Mouse (Mus musculus) liver, embryonic 15.5 days (tissue): ENCODE data around the gene Trmo. TPM values are rescaled to one million over a fixed set of nuclear protein-coding genes. Genes with fewer than 3 reads are reported as not detected.

ENCODE experiments used
- ATAC-seq: fragments of 200-750 bp; cut with Nextera tagmentation; 2 replicates; pipeline ENCODE4 v1.8.0; 2017; ENCODE audit warnings: moderate number of reproducible peaks, mild to moderate bottlenecking, moderate library complexity; ENCODE audit not compliant: insufficient read depth
- H3K27ac ChIP-seq: fragments of 300-500 bp; sonication (generic); replicated peaks from 2 replicates; pipeline ENCODE4 v1.5.1; 2015; ENCODE audit warnings: mild to moderate bottlenecking, inconsistent platforms
- H3K27me3 ChIP-seq: fragments of 300-500 bp; sonication (generic); 2 replicates; pipeline ENCODE4 v1.6.1; 2015; ENCODE audit warnings: mild to moderate bottlenecking, inconsistent platforms
- H3K36me3 ChIP-seq: fragments of 300-500 bp; sonication (generic); replicated peaks from 2 replicates; pipeline ENCODE4 v1.6.1; 2015; ENCODE audit warnings: moderate library complexity, mild to moderate bottlenecking, inconsistent platforms
- H3K4me1 ChIP-seq: fragments of 300-500 bp; sonication (generic); replicated peaks from 2 replicates; pipeline ENCODE4 v1.6.1; 2015; ENCODE audit warnings: inconsistent platforms
- H3K4me2 ChIP-seq: fragments of 300-500 bp; sonication (generic); 2 replicates; pipeline ENCODE4 v1.6.1; 2015; ENCODE audit warnings: moderate library complexity, mild to moderate bottlenecking, inconsistent platforms
- H3K4me3 ChIP-seq: fragments of 300-500 bp; sonication (generic); replicated peaks from 2 replicates; pipeline ENCODE4 v1.5.1; 2015; ENCODE audit warnings: mild to moderate bottlenecking, inconsistent platforms
- H3K9ac ChIP-seq: fragments of 300-500 bp; sonication (generic); 2 replicates; pipeline ENCODE4 v1.6.1; 2015; ENCODE audit warnings: moderate library complexity, mild to moderate bottlenecking, inconsistent platforms
- H3K9me3 ChIP-seq: fragments of 300-500 bp; sonication (generic); replicated peaks from 2 replicates; pipeline ENCODE4 v1.6.1; 2016; ENCODE audit warnings: inconsistent platforms
- WGBS: fragments of 180-500 bp; shearing (Covaris S2); methylation state at CpG from one replicate; pipeline ENCODE4 v1.1.7; 2015; ENCODE audit warnings: mixed read lengths; ENCODE audit not compliant: insufficient replicate concordance; 5-methylcytosine and 5-hydroxymethylcytosine counted together
- polyA plus RNA-seq: library from polyadenylated mRNA; unstranded; fragments of >200 nt; fragmentation: Nextera tagmentation; extraction: Ambion mirVana; gene quantifications from 2 replicates; pipeline ENCODE4 v1.2.1, GENCODE M21; 2015

The Trmo gene
- polyA plus RNA-seq: 8.2 and 10.5 TPM in 2 replicates

GRCm38 (mm10) chr4:46389013-46389611 is at the start of gene Trmo:
Gene Trmo (minus strand): TSS chr4:46389437.
- peak; percentile 86 for ATAC-seq
- Histone ChIP-seq H3K27ac (peak within 1 kb of the TSS; percentile 93), H3K36me3 (peaks cover 66% of the 10 kb centered on the region), H3K4me1 (peaks cover 50% of the 10 kb centered on the region), H3K9ac (peak within 1 kb of the TSS; percentile 63), H3K4me3 (peak within 1 kb of the TSS; percentile 61), H3K27me3 (no peaks in the 10 kb centered on the region), H3K4me2 (peak within 1 kb of the TSS; percentile 86), H3K9me3 (no peaks in the 10 kb centered on the region)
- under 1% methylated on average over 56 of the region's 56 CpGs for WGBS

- Histone ChIP-seq H3K36me3 (no peaks in the 10 kb centered on the region), H3K4me3 (peak overlapping the region; percentile 32), H3K4me2 (peak overlapping the region; percentile 71), H3K9me3 (no peaks in the 10 kb centered on the region), H3K27ac (peak overlapping the region; percentile 97), H3K9ac (peak overlapping the region; percentile 64), H3K27me3 (no peaks in the 10 kb centered on the region), H3K4me1 (peaks cover 75% of the 10 kb centered on the region)
- WGBS: 28% methylated on average over 12 of the region's 12 CpGs
- ATAC-seq: peak; percentile 99
Observed at GRCm38 (mm10) chr4:46432339-46433036, 43.3 kb upstream of the Trmo start.

- H3K4me3 ChIP-seq: no peak overlapping the region
- 73% methylated on average over 10 of the region's 10 CpGs for WGBS
Observed at GRCm38 (mm10) chr4:46428903-46429499, 39.8 kb upstream of the Trmo start.

GRCm38 (mm10) chr4:46422625-46423024 is 33.4 kb upstream of the Trmo start:
- H3K9ac ChIP-seq: no peak overlapping the region

More at GRCm38 (mm10) chr4:46428903-46429499, 39.8 kb upstream of the Trmo start:
- ATAC-seq: no peak
- Histone ChIP-seq H3K4me2 (no peak overlapping the region), H3K27me3 (no peaks in the 10 kb centered on the region), H3K9me3 (no peaks in the 10 kb centered on the region), H3K36me3 (no peaks in the 10 kb centered on the region), H3K9ac (no peak overlapping the region), H3K4me1 (peaks cover 59% of the 10 kb centered on the region), H3K27ac (peak overlapping the region; percentile 53)

GRCm38 (mm10) chr4:46418851-46419250 is 29.6 kb upstream of the Trmo start:
- ATAC-seq: no peak
- H3K4me2 ChIP-seq: no peak overlapping the region
- H3K4me3 ChIP-seq: no peak overlapping the region
- peaks cover 3% of the 10 kb centered on the region; the same call in 1 of the 2 replicates for H3K27me3 ChIP-seq
- WGBS: 83% methylated on average over 9 of the region's 9 CpGs
- H3K27ac ChIP-seq: 0 out of 2 replicates have a peak overlapping the region, but pooled peaks have one; percentile 34
- no peak overlapping the region for H3K9ac ChIP-seq
- H3K4me1 ChIP-seq: peaks cover 45% of the 10 kb centered on the region
- H3K9me3 ChIP-seq: no peaks in the 10 kb centered on the region
- no peaks in the 10 kb centered on the region for H3K36me3 ChIP-seq

More at GRCm38 (mm10) chr4:46422625-46423024, 33.4 kb upstream of the Trmo start:
- WGBS: 58% methylated on average over 8 of the region's 8 CpGs
- peak overlapping the region; percentile 54 for H3K27ac ChIP-seq
- H3K9me3 ChIP-seq: no peaks in the 10 kb centered on the region
- H3K36me3 ChIP-seq: no peaks in the 10 kb centered on the region
- ATAC-seq: no peak
- H3K27me3 ChIP-seq: peaks cover 3% of the 10 kb centered on the region; the same call in 1 of the 2 replicates
- H3K4me1 ChIP-seq: peaks cover 40% of the 10 kb centered on the region
- no peak overlapping the region for H3K4me3 ChIP-seq
- no peak overlapping the region for H3K4me2 ChIP-seq

GRCm38 (mm10) chr4:46417491-46417890 is 28.3 kb upstream of the Trmo start:
- H3K27ac ChIP-seq: peak overlapping the region; percentile 55
- 39% methylated on average over 3 of the region's 3 CpGs for WGBS
- H3K9ac ChIP-seq: no peak overlapping the region
- H3K4me1 ChIP-seq: peaks cover 50% of the 10 kb centered on the region
- ATAC-seq: peak; percentile 54; the same call in 1 of the 2 replicates
- no peak overlapping the region for H3K4me2 ChIP-seq
- no peak overlapping the region for H3K4me3 ChIP-seq
- no peaks in the 10 kb centered on the region for H3K9me3 ChIP-seq
- peaks cover 1% of the 10 kb centered on the region; the same call in 1 of the 2 replicates for H3K27me3 ChIP-seq
- no peaks in the 10 kb centered on the region for H3K36me3 ChIP-seq

GRCm38 (mm10) chr4:46413406-46413805 is 24.2 kb upstream of the Trmo start, which contains the start of gene Hemgn:
Gene Hemgn (minus strand): TSS chr4:46413506.
- H3K4me1 ChIP-seq: peaks cover 76% of the 10 kb centered on the region
- 80% methylated on average over 7 of the region's 7 CpGs for WGBS
- H3K4me2 ChIP-seq: peak within 1 kb of the TSS; percentile 20; the same call in 1 of the 2 replicates
- no peak for ATAC-seq
- no peaks in the 10 kb centered on the region for H3K9me3 ChIP-seq
- no peaks in the 10 kb centered on the region for H3K36me3 ChIP-seq
- H3K27me3 ChIP-seq: no peaks in the 10 kb centered on the region
- peak within 1 kb of the TSS; percentile 99 for H3K27ac ChIP-seq
- H3K4me3 ChIP-seq: no peak within 1 kb of the TSS
- H3K9ac ChIP-seq: peak within 1 kb of the TSS; percentile 26; the same call in 1 of the 2 replicates

GRCm38 (mm10) chr4:46412113-46412512 is 22.9 kb upstream of the Trmo start:
- WGBS: 8% methylated on average over 1 of the region's 1 CpGs
- Histone ChIP-seq H3K4me3 (no peak overlapping the region), H3K9me3 (no peaks in the 10 kb centered on the region), H3K36me3 (no peaks in the 10 kb centered on the region), H3K4me1 (peaks cover 77% of the 10 kb centered on the region), H3K27ac (peak overlapping the region; percentile 99), H3K27me3 (no peaks in the 10 kb centered on the region), H3K4me2 (peak overlapping the region; percentile 72; the same call in 1 of the 2 replicates), H3K9ac (peak overlapping the region; percentile 63)
- ATAC-seq: no peak

- H3K4me1 ChIP-seq: peaks cover 78% of the 10 kb centered on the region
- WGBS: 34% methylated on average over 6 of the region's 6 CpGs
Observed at GRCm38 (mm10) chr4:46411489-46411888, 22.3 kb upstream of the Trmo start.

GRCm38 (mm10) chr4:46410677-46411076 is 21.4 kb upstream of the Trmo start:
- 23% methylated on average over 5 of the region's 5 CpGs for WGBS
- Histone ChIP-seq H3K27ac (peak overlapping the region; percentile 99), H3K27me3 (no peaks in the 10 kb centered on the region), H3K9me3 (no peaks in the 10 kb centered on the region), H3K4me3 (peak overlapping the region; percentile 28), H3K4me1 (peaks cover 86% of the 10 kb centered on the region), H3K36me3 (no peaks in the 10 kb centered on the region), H3K9ac (peak overlapping the region; percentile 63), H3K4me2 (peak overlapping the region; percentile 72)
- ATAC-seq: peak; percentile 65

More at GRCm38 (mm10) chr4:46411489-46411888, 22.3 kb upstream of the Trmo start:
- 0 out of 2 replicates have a peak overlapping the region, but pooled peaks have one; percentile 28 for H3K4me3 ChIP-seq
- H3K4me2 ChIP-seq: peak overlapping the region; percentile 72
- H3K27me3 ChIP-seq: no peaks in the 10 kb centered on the region
- peak overlapping the region; percentile 63 for H3K9ac ChIP-seq
- ATAC-seq: no peak
- no peaks in the 10 kb centered on the region for H3K9me3 ChIP-seq
- no peaks in the 10 kb centered on the region for H3K36me3 ChIP-seq
- H3K27ac ChIP-seq: peak overlapping the region; percentile 99
